Mouse (Mus musculus) limb, embryonic 15.5 days (tissue): ENCODE data around the gene Plcz1. TPM values are rescaled to one million over a fixed set of nuclear protein-coding genes. Genes with fewer than 3 reads are reported as not detected.

Source experiments
- ATAC-seq: fragments of 200-750 bp; cut with Nextera tagmentation; 2 replicates; pipeline ENCODE4 v1.8.0; 2017; ENCODE audit warnings: low read depth, moderate TSS enrichment; ENCODE audit not compliant: insufficient number of reproducible peaks, low FRiP score, low TSS enrichment
- H3K27ac ChIP-seq: fragments of 300-500 bp; sonication (generic); 2 replicates; pipeline ENCODE4 v1.5.1; 2015; ENCODE audit warnings: moderate library complexity, mild to moderate bottlenecking, inconsistent platforms
- H3K27me3 ChIP-seq: fragments of 300-500 bp; sonication (generic); 2 replicates; pipeline ENCODE4 v1.6.1; 2015; ENCODE audit warnings: inconsistent platforms
- H3K36me3 ChIP-seq: fragments of 300-500 bp; sonication (generic); 2 replicates; pipeline ENCODE4 v1.6.1; 2015; ENCODE audit warnings: inconsistent platforms
- H3K4me1 ChIP-seq: fragments of 300-500 bp; sonication (generic); 2 replicates; pipeline ENCODE4 v1.6.1; 2015; ENCODE audit warnings: inconsistent platforms
- H3K4me2 ChIP-seq: fragments of 300-500 bp; sonication (generic); 2 replicates; pipeline ENCODE4 v1.6.1; 2015; ENCODE audit warnings: mild to moderate bottlenecking, inconsistent platforms
- H3K4me3 ChIP-seq: fragments of 300-500 bp; sonication (generic); 2 replicates; pipeline ENCODE4 v1.5.1; 2015; ENCODE audit warnings: mild to moderate bottlenecking, inconsistent platforms
- H3K9ac ChIP-seq: fragments of 300-500 bp; sonication (generic); 2 replicates; pipeline ENCODE4 v1.6.1; 2015; ENCODE audit warnings: inconsistent platforms
- H3K9me3 ChIP-seq: fragments of 300-500 bp; sonication (generic); 2 replicates; pipeline ENCODE4 v1.6.1; 2016; ENCODE audit warnings: inconsistent platforms
- WGBS: fragments of 180-500 bp; shearing (Covaris S2); methylation state at CpG from one replicate; pipeline ENCODE4 v1.1.7; 2015; 5-methylcytosine and 5-hydroxymethylcytosine counted together
- polyA plus RNA-seq: library from polyadenylated mRNA; unstranded; fragments of >200 nt; fragmentation: Nextera tagmentation; extraction: Ambion mirVana; gene quantifications from 2 replicates; pipeline ENCODE4 v1.2.1, GENCODE M21; 2015

Gene Plcz1
- not detected in 2 replicates for polyA plus RNA-seq

GRCm38 (mm10) chr6:140041357-140041756 lies at the start of gene Plcz1:
Gene Plcz1 (minus strand): TSS chr6:140041457.
- H3K9ac ChIP-seq: no peak within 1 kb of the TSS
- H3K9me3 ChIP-seq: no peaks in the 10 kb centered on the region
- 84% methylated on average over 5 of the region's 5 CpGs for WGBS
- no peak for ATAC-seq
- no peak within 1 kb of the TSS for H3K27ac ChIP-seq
- no peaks in the 10 kb centered on the region for H3K27me3 ChIP-seq
- H3K4me1 ChIP-seq: no peaks in the 10 kb centered on the region
- H3K4me2 ChIP-seq: no peak within 1 kb of the TSS
- H3K4me3 ChIP-seq: no peak within 1 kb of the TSS
- H3K36me3 ChIP-seq: no peaks in the 10 kb centered on the region

DNA sequence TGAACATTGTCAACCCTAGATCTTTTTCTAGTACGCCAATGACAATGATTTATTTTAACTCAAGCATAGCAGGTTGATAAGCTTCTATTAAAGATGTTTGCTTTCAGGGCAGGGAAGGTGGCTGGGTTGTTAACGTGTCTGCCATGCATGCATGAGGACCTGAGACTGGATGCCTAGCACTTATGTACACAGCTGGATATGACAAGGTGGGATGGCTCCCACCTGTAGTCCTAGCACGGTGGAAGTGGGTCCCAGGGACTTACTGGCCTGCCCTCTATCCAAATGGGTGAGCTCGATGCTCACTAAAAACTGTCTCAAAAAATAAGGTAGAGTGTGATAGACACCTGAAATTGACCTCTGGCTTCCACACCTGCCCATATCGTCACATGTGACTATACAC lies 48.6 kb upstream of the Plcz1 start:
- Histone ChIP-seq H3K27ac (no peak overlapping the region), H3K36me3 (no peaks in the 10 kb centered on the region), H3K27me3 (no peaks in the 10 kb centered on the region), H3K9me3 (no peaks in the 10 kb centered on the region), H3K4me3 (no peak overlapping the region), H3K4me2 (no peak overlapping the region), H3K9ac (no peak overlapping the region), H3K4me1 (no peaks in the 10 kb centered on the region)
- ATAC-seq: no peak
- WGBS: 83% methylated on average over 5 of the region's 5 CpGs

DNA sequence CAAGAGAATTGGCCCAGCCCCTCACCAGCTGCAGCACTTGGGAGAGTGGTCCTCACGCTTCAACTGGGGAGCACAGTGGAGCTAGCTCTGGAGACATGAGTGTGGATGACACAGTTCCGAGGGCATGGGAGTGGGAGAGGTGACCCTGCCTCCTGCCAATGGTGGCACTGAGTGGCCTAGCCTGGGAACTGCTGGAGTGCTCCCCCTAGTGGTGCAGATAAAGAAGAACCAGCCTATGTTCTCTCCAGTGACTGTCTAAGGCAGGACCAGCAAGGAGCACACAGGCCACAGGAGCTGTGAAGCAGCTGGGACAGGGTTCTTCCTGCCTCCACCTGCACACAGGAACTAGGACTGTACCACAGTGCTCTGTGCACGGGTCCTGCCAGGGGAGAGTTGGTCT lies 40.5 kb upstream of the Plcz1 start:
- no peak overlapping the region for H3K9ac ChIP-seq
- no peaks in the 10 kb centered on the region for H3K27me3 ChIP-seq
- ATAC-seq: no peak
- peaks cover 8% of the 10 kb centered on the region; the same call in 1 of the 2 replicates for H3K4me1 ChIP-seq
- peak overlapping the region; percentile 60 for H3K27ac ChIP-seq
- no peaks in the 10 kb centered on the region for H3K36me3 ChIP-seq
- H3K4me2 ChIP-seq: no peak overlapping the region
- H3K9me3 ChIP-seq: no peaks in the 10 kb centered on the region
- no peak overlapping the region for H3K4me3 ChIP-seq
- WGBS: 78% methylated on average over 3 of the region's 3 CpGs

GRCm38 (mm10) chr6:140080933-140081332 lies 39.7 kb upstream of the Plcz1 start:
- no peak overlapping the region for H3K9ac ChIP-seq
- ATAC-seq: no peak
- no peaks in the 10 kb centered on the region for H3K9me3 ChIP-seq
- H3K4me3 ChIP-seq: no peak overlapping the region
- H3K27ac ChIP-seq: peak overlapping the region; percentile 60
- H3K27me3 ChIP-seq: no peaks in the 10 kb centered on the region
- no peaks in the 10 kb centered on the region for H3K36me3 ChIP-seq
- peaks cover 8% of the 10 kb centered on the region; the same call in 1 of the 2 replicates for H3K4me1 ChIP-seq
- no peak overlapping the region for H3K4me2 ChIP-seq
- 44% methylated on average over 7 of the region's 7 CpGs for WGBS

GRCm38 (mm10) chr6:140069177-140069576 lies 27.9 kb upstream of the Plcz1 start:
- Histone ChIP-seq H3K27me3 (no peaks in the 10 kb centered on the region), H3K9ac (no peak overlapping the region), H3K4me2 (no peak overlapping the region), H3K4me3 (no peak overlapping the region), H3K9me3 (no peaks in the 10 kb centered on the region), H3K4me1 (no peaks in the 10 kb centered on the region), H3K27ac (no peak overlapping the region), H3K36me3 (no peaks in the 10 kb centered on the region)
- WGBS: 88% methylated on average over 8 of the region's 8 CpGs
- no peak for ATAC-seq

DNA sequence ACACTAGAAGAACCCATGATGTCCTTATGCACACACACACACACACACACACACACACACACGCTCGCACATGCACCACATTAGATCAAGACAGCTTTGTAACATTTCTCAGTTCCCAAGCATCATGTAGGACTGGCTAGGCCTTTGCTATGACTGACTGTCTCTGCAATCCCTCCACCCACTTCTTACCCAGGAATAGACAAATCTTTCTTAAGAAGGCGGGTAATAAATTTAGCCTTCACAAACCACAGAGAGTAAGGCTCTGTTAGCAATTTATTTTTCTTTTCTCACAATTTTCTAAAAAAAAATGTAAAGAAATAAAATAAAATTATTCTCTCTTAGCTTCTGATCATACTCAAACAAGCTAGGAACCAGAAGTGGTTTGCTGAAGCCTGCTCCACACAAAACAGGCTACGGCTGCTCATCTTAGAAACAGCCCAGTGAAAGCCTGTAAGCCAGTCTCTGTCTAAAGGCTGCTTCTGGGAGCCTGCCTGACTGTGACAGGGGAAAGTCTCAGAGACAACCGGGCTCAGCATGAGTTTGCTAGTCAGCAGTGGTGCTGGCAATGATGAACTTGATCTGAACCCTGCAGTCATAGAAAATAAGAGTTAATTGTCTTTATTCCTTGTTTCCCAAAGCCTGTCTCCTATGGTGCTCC lies 13.1 kb upstream of the Plcz1 start:
- no peak overlapping the region for H3K9ac ChIP-seq
- no peak overlapping the region for H3K4me3 ChIP-seq
- H3K4me1 ChIP-seq: peaks cover 11% of the 10 kb centered on the region
- no peak for ATAC-seq
- H3K4me2 ChIP-seq: no peak overlapping the region
- no peaks in the 10 kb centered on the region for H3K9me3 ChIP-seq
- WGBS: 72% methylated on average over 5 of the region's 5 CpGs
- no peaks in the 10 kb centered on the region for H3K27me3 ChIP-seq
- H3K36me3 ChIP-seq: no peaks in the 10 kb centered on the region
- H3K27ac ChIP-seq: no peak overlapping the region

- WGBS: 30% methylated on average over 5 of the region's 5 CpGs
- Histone ChIP-seq H3K36me3 (no peaks in the 10 kb centered on the region), H3K4me1 (peaks cover 9% of the 10 kb centered on the region), H3K4me3 (no peak overlapping the region), H3K4me2 (no peak overlapping the region), H3K27me3 (no peaks in the 10 kb centered on the region), H3K9ac (no peak overlapping the region), H3K27ac (peak overlapping the region; percentile 55), H3K9me3 (no peaks in the 10 kb centered on the region)
- ATAC-seq: 0 out of 2 replicates have a peak, but pooled peaks have one; percentile 48
These were observed 10.2 kb upstream of the Plcz1 start for GRCm38 (mm10) chr6:140051476-140051875.

DNA sequence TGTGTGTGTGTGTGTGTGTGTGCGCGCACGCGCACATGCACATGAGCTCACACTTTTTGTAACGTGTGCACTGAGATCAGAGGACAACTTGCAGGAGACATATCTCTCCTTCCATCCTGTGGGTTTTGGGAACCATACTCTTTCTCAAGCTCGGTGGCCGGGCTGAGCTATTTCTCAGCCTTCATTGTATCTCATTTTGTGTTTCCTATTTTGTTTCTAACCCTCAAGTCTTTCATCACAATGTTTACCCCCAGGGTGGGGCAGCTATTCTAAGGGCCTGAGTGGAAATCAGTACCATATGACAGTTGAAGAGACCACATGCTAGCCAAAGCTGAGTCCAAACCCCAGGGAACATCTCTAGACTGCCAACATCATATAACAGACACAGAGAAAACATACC lies 305 bp downstream of the Plcz1 start, which contains the start of gene Capza3:
Gene Capza3 (plus strand): TSS at position 301 of the 400 bp plus-strand sequence.
- H3K4me3 ChIP-seq: no peak within 1 kb of the TSS
- no peak for ATAC-seq
- H3K4me1 ChIP-seq: no peaks in the 10 kb centered on the region
- no peak within 1 kb of the TSS for H3K27ac ChIP-seq
- H3K9me3 ChIP-seq: no peaks in the 10 kb centered on the region
- H3K27me3 ChIP-seq: no peaks in the 10 kb centered on the region
- H3K4me2 ChIP-seq: no peak within 1 kb of the TSS
- 94% methylated on average over 7 of the region's 7 CpGs for whole genome bisulfite sequencing
- H3K36me3 ChIP-seq: no peaks in the 10 kb centered on the region
- no peak within 1 kb of the TSS for H3K9ac ChIP-seq

- Histone ChIP-seq H3K4me2 (no peak overlapping the region), H3K36me3 (no peaks in the 10 kb centered on the region), H3K27me3 (no peaks in the 10 kb centered on the region), H3K27ac (no peak overlapping the region), H3K4me3 (no peak overlapping the region), H3K4me1 (no peaks in the 10 kb centered on the region), H3K9ac (no peak overlapping the region), H3K9me3 (no peaks in the 10 kb centered on the region)
- 70% methylated on average over 7 of the region's 7 CpGs for WGBS
- ATAC-seq: no peak
These were observed 16.9 kb downstream of the Plcz1 start for GRCm38 (mm10) chr6:140024404-140024803.

GRCm38 (mm10) chr6:140005181-140005580 lies 36.1 kb downstream of the Plcz1 start:
- H3K27ac ChIP-seq: no peak overlapping the region
- no peak for ATAC-seq
- H3K4me1 ChIP-seq: no peaks in the 10 kb centered on the region
- H3K36me3 ChIP-seq: no peaks in the 10 kb centered on the region
- H3K9ac ChIP-seq: no peak overlapping the region
- no peaks in the 10 kb centered on the region for H3K9me3 ChIP-seq
- H3K4me3 ChIP-seq: no peak overlapping the region
- no peaks in the 10 kb centered on the region for H3K27me3 ChIP-seq
- WGBS: 80% methylated on average over 3 of the region's 3 CpGs
- no peak overlapping the region for H3K4me2 ChIP-seq

DNA sequence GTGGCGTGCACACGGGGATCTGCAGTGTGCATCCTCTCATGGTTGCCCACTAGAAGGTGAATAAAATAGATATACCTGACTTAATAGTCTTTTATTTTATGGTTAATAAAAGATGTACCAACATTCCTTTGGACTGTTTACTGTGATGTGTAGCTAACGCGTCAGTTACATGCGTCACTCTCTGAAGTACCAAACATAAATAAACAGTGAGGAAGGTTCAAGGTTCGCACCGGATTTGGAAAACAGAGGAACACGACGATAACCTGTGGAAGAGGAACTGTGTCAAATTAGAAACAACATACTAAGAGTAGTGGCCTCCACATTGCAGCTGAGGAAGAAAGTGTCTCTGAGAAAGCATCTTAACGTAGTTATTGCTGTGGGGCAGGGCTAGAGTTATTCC lies 51.7 kb downstream of the Plcz1 start:
- no peaks in the 10 kb centered on the region for H3K36me3 ChIP-seq
- WGBS: 84% methylated on average over 10 of the region's 10 CpGs
- no peaks in the 10 kb centered on the region for H3K27me3 ChIP-seq
- no peak for ATAC-seq
- no peak overlapping the region for H3K4me2 ChIP-seq
- no peak overlapping the region for H3K27ac ChIP-seq
- no peak overlapping the region for H3K4me3 ChIP-seq
- H3K9me3 ChIP-seq: no peaks in the 10 kb centered on the region
- H3K4me1 ChIP-seq: no peaks in the 10 kb centered on the region
- no peak overlapping the region for H3K9ac ChIP-seq

DNA sequence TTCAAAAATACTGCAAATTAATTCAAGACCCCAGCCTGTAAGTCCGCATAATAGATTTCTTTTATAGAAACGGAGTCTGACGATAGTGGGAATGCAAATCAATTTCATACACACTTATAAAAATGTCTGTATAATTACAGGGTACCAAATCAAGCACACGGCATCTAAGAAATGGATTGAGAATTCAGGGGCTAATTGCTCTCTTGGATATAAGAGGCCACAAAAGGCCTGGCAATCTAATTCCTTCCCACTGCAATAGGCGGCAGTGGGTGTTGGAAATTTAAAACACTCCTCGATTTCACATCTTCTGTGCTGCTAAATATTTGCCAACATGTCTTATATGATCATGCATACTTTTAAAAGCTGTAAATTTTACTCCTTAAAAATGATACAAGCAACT lies 52.2 kb downstream of the Plcz1 start:
- no peaks in the 10 kb centered on the region for H3K4me1 ChIP-seq
- no peak for ATAC-seq
- H3K36me3 ChIP-seq: no peaks in the 10 kb centered on the region
- H3K4me2 ChIP-seq: no peak overlapping the region
- H3K9ac ChIP-seq: no peak overlapping the region
- 54% methylated on average over 6 of the region's 6 CpGs for WGBS
- H3K27ac ChIP-seq: no peak overlapping the region
- no peaks in the 10 kb centered on the region for H3K9me3 ChIP-seq
- H3K4me3 ChIP-seq: no peak overlapping the region
- no peaks in the 10 kb centered on the region for H3K27me3 ChIP-seq

DNA sequence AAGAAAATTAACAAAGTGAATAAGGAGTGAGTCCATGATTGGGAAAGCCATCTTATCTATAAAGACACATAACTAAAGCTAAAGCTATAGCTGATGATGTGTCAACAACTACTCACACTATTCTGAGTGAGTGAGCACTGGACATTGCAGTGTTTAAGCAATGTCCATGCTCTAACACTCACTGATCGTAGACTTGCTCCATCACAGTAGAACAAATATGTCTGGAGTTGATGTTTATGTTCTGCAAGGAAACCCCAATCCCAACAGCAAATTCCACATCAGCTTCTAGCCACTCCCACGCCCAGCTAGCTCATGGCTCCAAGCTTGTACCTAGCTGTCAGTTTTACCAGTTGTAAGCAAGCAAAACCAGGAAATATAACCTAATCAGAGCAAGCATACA lies 54.7 kb downstream of the Plcz1 start:
- Histone ChIP-seq H3K4me3 (no peak overlapping the region), H3K9me3 (no peaks in the 10 kb centered on the region), H3K4me2 (no peak overlapping the region), H3K27ac (no peak overlapping the region), H3K9ac (no peak overlapping the region), H3K4me1 (no peaks in the 10 kb centered on the region), H3K36me3 (no peaks in the 10 kb centered on the region), H3K27me3 (no peaks in the 10 kb centered on the region)
- ATAC-seq: no peak
- 79% methylated on average over 2 of the region's 2 CpGs for WGBS
